Mouse (Mus musculus) stomach, embryonic 14.5 days (tissue): ENCODE measurements around the gene Spaca5. TPM values are rescaled to one million over a fixed set of nuclear protein-coding genes. Genes with fewer than 3 reads are reported as not detected.
A peak's percentile ranks its signal among the peaks of the same experiment; 100 is the strongest.

ENCODE experiments used
- ATAC-seq: fragments of 200-750 bp; cut with Nextera tagmentation; 2 replicates; pipeline ENCODE4 v1.8.0; 2017; ENCODE audit warnings: low read depth, moderate TSS enrichment; ENCODE audit not compliant: insufficient number of reproducible peaks, insufficient read depth, low FRiP score
- H3K27ac ChIP-seq: fragments of 300-500 bp; sonication (generic); 2 replicates; pipeline ENCODE4 v1.5.1; 2014; ENCODE audit warnings: mild to moderate bottlenecking, low read length, moderate library complexity, mixed read lengths
- H3K27me3 ChIP-seq: fragments of 300-500 bp; sonication (generic); 2 replicates; pipeline ENCODE4 v1.6.1; 2014; ENCODE audit warnings: low read length, control low read depth, mixed read lengths; ENCODE audit not compliant: control insufficient read depth, insufficient read depth
- H3K36me3 ChIP-seq: fragments of 300-500 bp; sonication (generic); 2 replicates; pipeline ENCODE4 v1.6.1; 2014; ENCODE audit warnings: mild to moderate bottlenecking, control low read depth, low read length, moderate library complexity, mixed read lengths; ENCODE audit not compliant: control insufficient read depth, insufficient read depth
- H3K4me1 ChIP-seq: fragments of 300-500 bp; sonication (generic); 2 replicates; pipeline ENCODE4 v1.6.1; 2014; ENCODE audit warnings: low read length, control low read depth, mixed read lengths; ENCODE audit not compliant: control insufficient read depth, insufficient read depth
- H3K4me2 ChIP-seq: fragments of 300-500 bp; sonication (generic); replicated peaks from 2 replicates; pipeline ENCODE4 v1.6.1; 2014; ENCODE audit warnings: low read depth, low read length, control low read depth
- H3K4me3 ChIP-seq: fragments of 300-500 bp; sonication (generic); 2 replicates; pipeline ENCODE4 v1.5.1; 2014; ENCODE audit warnings: low read depth, low read length, control low read depth
- H3K9ac ChIP-seq: fragments of 300-500 bp; sonication (generic); replicated peaks from 2 replicates; pipeline ENCODE4 v1.6.1; 2014; ENCODE audit warnings: low read depth, mild to moderate bottlenecking, control low read depth, low read length, moderate library complexity, mixed read lengths
- H3K9me3 ChIP-seq: fragments of 300-500 bp; sonication (generic); 2 replicates; pipeline ENCODE4 v1.6.1; 2016; ENCODE audit warnings: low read depth, low read length, control low read depth; ENCODE audit not compliant: control insufficient read depth
- WGBS: fragments of 180-500 bp; shearing (Covaris S2); extraction: QIAGEN DNeasy Blood & Tissue Kit; methylation state at CpG from one replicate; pipeline ENCODE4 v1.1.7; 2014; 5-methylcytosine and 5-hydroxymethylcytosine counted together
- polyA plus RNA-seq: library from polyadenylated mRNA; unstranded; fragments of >200 nt; fragmentation: Nextera tagmentation; extraction: Ambion mirVana; gene quantifications from 2 replicates; pipeline ENCODE4 v1.2.1, GENCODE M21; 2014

Spaca5 gene
- not detected in 2 replicates for polyA plus RNA-seq

- H3K4me1 ChIP-seq: no peaks in the 10 kb centered on the region
- H3K36me3 ChIP-seq: no peaks in the 10 kb centered on the region
- ATAC-seq: no peak
- H3K9me3 ChIP-seq: no peaks in the 10 kb centered on the region
- no peaks in the 10 kb centered on the region for H3K27me3 ChIP-seq
- no peak within 1 kb of the TSS for H3K9ac ChIP-seq
- no peak within 1 kb of the TSS for H3K27ac ChIP-seq
- no peak within 1 kb of the TSS for H3K4me2 ChIP-seq
- H3K4me3 ChIP-seq: no peak within 1 kb of the TSS
Observed at GRCm38 (mm10) chrX:21068106-21068505, at the start of gene Spaca5. TSS of gene Spaca5 (plus strand) at chrX:21068406.

- Histone ChIP-seq H3K27ac (no peak overlapping the region), H3K36me3 (no peaks in the 10 kb centered on the region), H3K4me3 (peak overlapping the region; percentile 43), H3K9ac (peak overlapping the region; percentile 21; the same call in 1 of the 2 replicates), H3K9me3 (no peaks in the 10 kb centered on the region), H3K27me3 (no peaks in the 10 kb centered on the region), H3K4me1 (no peaks in the 10 kb centered on the region), H3K4me2 (peak overlapping the region; percentile 39)
- 23% methylated on average over 9 of the region's 9 CpGs for WGBS
- ATAC-seq: 0 out of 2 replicates have a peak, but pooled peaks have one; percentile 10
Observed at GRCm38 (mm10) chrX:21061460-21061859, 6.7 kb upstream of the Spaca5 start.

DNA sequence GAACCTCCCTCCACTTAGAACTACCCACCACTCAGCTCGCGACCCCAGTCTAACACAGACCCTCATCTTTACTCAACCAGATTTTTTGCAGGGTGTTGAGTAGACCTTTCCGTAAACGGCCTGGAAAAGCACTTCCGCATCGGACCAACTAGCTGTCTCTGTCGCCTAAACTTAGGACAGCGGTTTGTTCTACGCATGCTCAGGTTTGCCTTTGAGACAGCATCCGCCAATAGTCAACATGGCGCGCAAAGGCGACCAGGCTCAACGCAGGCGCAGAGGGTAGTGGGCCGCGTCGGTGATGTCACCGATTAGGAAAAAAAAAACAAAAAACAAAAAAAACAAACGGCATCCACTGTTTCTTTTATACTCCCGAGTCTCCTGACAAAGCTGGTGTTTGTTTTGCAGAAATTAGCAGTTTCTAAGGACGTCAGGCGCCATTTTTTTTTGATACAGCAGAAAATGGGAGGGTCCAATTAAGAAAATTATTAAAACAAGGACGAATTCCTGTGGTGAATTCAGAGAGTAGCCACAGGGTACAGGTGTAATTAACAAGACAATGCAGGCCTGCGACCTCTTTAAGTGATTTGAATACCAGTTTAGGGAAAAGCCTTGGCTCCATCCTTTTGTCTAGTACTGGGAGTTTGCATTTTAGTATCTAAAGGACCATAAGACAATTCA is 6.2 kb upstream of the Spaca5 start, which contains the start of gene Zfp182:
Gene Zfp182 (minus strand): TSS at position 451 of the 678 bp plus-strand sequence.
- Histone ChIP-seq H3K4me1 (no peaks in the 10 kb centered on the region), H3K9me3 (no peaks in the 10 kb centered on the region), H3K4me2 (peak within 1 kb of the TSS; percentile 39), H3K9ac (peak within 1 kb of the TSS; percentile 21; the same call in 1 of the 2 replicates), H3K4me3 (peak within 1 kb of the TSS; percentile 43), H3K27ac (no peak within 1 kb of the TSS), H3K36me3 (no peaks in the 10 kb centered on the region), H3K27me3 (no peaks in the 10 kb centered on the region)
- WGBS: 22% methylated on average over 25 of the region's 25 CpGs
- ATAC-seq: peak; percentile 92

- Histone ChIP-seq H3K9me3 (no peaks in the 10 kb centered on the region), H3K9ac (no peak overlapping the region), H3K27ac (no peak overlapping the region), H3K4me2 (peak overlapping the region; percentile 25; the same call in 1 of the 2 replicates), H3K4me3 (peak overlapping the region; percentile 43), H3K36me3 (no peaks in the 10 kb centered on the region), H3K27me3 (no peaks in the 10 kb centered on the region), H3K4me1 (no peaks in the 10 kb centered on the region)
- 73% methylated on average over 3 of the region's 3 CpGs for WGBS
- no peak for ATAC-seq
Observed at GRCm38 (mm10) chrX:21062544-21062890, 5.7 kb upstream of the Spaca5 start.

GRCm38 (mm10) chrX:21088645-21088982 is 20.4 kb downstream of the Spaca5 start:
- 41% methylated on average over 6 of the region's 6 CpGs for WGBS
- Histone ChIP-seq H3K27me3 (no peaks in the 10 kb centered on the region), H3K4me2 (peak overlapping the region; percentile 42), H3K4me3 (peak overlapping the region; percentile 37), H3K36me3 (no peaks in the 10 kb centered on the region), H3K4me1 (no peaks in the 10 kb centered on the region), H3K9ac (no peak overlapping the region), H3K27ac (no peak overlapping the region), H3K9me3 (no peaks in the 10 kb centered on the region)
- ATAC-seq: 0 out of 2 replicates have a peak, but pooled peaks have one; percentile 33

- 0 out of 2 replicates have a peak within 1 kb of the TSS, but pooled peaks have one; percentile 14 for H3K9ac ChIP-seq
Observed at GRCm38 (mm10) chrX:21088983-21089866, 21.0 kb downstream of the Spaca5 start, which contains the start of gene Zfp300. TSS of gene Zfp300 (minus strand) at chrX:21089527.

DNA sequence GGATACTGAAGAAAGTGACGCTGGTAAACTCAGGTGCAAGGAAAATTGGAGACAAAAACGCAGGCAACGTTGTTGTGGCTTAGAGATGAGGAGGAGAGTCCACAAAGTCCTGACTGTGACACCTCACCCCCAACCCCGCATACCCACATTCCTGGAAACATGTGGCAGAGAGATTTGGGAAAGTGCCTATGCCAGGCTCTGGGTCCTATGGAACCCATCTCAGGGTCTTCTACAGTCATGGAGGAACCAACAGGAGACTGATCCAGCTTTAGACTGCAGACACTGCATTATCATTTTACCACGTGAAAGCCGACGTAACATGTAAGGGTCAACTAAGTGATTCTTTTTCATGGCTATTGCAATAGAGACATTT is 21.6 kb downstream of the Spaca5 start:
- no peaks in the 10 kb centered on the region for H3K27me3 ChIP-seq
- no peaks in the 10 kb centered on the region for H3K36me3 ChIP-seq
- WGBS: 52% methylated on average over 7 of the region's 7 CpGs
- ATAC-seq: no peak
- no peak overlapping the region for H3K27ac ChIP-seq
- peak overlapping the region; percentile 42 for H3K4me2 ChIP-seq
- H3K9me3 ChIP-seq: no peaks in the 10 kb centered on the region
- peak overlapping the region; percentile 37; the same call in 1 of the 2 replicates for H3K4me3 ChIP-seq
- H3K9ac ChIP-seq: no peak overlapping the region
- H3K4me1 ChIP-seq: no peaks in the 10 kb centered on the region

More at GRCm38 (mm10) chrX:21088983-21089866, 21.0 kb downstream of the Spaca5 start, which contains the start of gene Zfp300:
- no peaks in the 10 kb centered on the region for H3K36me3 ChIP-seq
- H3K4me2 ChIP-seq: peak within 1 kb of the TSS; percentile 42
- 23% methylated on average over 27 of the region's 27 CpGs for WGBS
- no peaks in the 10 kb centered on the region for H3K9me3 ChIP-seq
- peak within 1 kb of the TSS; percentile 37 for H3K4me3 ChIP-seq
- peak; percentile 75; the same call in 1 of the 2 replicates for ATAC-seq
- no peaks in the 10 kb centered on the region for H3K27me3 ChIP-seq
- peak within 1 kb of the TSS; percentile 52; the same call in 1 of the 2 replicates for H3K27ac ChIP-seq
- H3K4me1 ChIP-seq: no peaks in the 10 kb centered on the region

DNA sequence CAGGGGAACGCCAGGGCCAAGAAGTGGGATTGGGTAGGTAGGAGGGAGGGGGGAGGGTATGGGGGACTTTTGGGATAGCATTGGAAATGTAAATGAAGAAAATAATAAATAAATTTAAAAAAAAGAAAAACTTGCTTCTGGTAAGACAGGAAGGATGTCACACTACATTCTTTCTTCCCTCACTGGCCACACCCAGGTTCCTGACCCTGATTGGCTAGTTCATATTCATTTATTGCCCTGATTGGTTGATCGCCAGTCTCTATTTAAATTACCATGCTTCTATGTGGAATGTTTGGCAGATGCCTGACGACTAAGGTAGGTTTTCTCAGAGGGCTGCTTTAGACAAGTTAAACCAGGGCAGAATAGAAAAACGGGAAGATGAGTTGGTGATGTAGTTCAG is 47.3 kb downstream of the Spaca5 start, which contains the start of gene Ssxa1:
Gene Ssxa1 (plus strand): TSS at position 301 of the 400 bp plus-strand sequence.
- no peaks in the 10 kb centered on the region for H3K4me1 ChIP-seq
- no peak within 1 kb of the TSS for H3K27ac ChIP-seq
- no peaks in the 10 kb centered on the region for H3K27me3 ChIP-seq
- H3K36me3 ChIP-seq: no peaks in the 10 kb centered on the region
- no peak within 1 kb of the TSS for H3K4me3 ChIP-seq
- no peak within 1 kb of the TSS for H3K4me2 ChIP-seq
- no peaks in the 10 kb centered on the region for H3K9me3 ChIP-seq
- no peak within 1 kb of the TSS for H3K9ac ChIP-seq
- 80% methylated on average over 4 of the region's 4 CpGs for WGBS
- no peak for ATAC-seq
